Mouse (Mus musculus): ENCODE data around the gene Gm525. TPM values are rescaled to one million over a fixed set of nuclear protein-coding genes. Genes with fewer than 3 reads are reported as not detected.

The Gm525 gene
- total and polyA plus RNA-seq, 3 experiments = 0.34 TPM; not detected in 2

- no peak for TF ChIP-seq ZNF384 (IDR thresholded peaks at IDR 0.05; ENCODE audit: low read depth, low read length)
- TF ChIP-seq ZC3H11A (IDR thresholded peaks at IDR 0.05; ENCODE audit: low read depth, low read length) = no peak
- TF ChIP-seq HCFC1 (IDR thresholded peaks at IDR 0.05; ENCODE audit: low read depth, low read length) = no peak
- TF ChIP-seq E2F4 (IDR thresholded peaks at IDR 0.05; ENCODE audit: insufficient replicate concordance, low read depth, low read length) = no peak
- TF ChIP-seq RAD21 (IDR thresholded peaks at IDR 0.05; ENCODE audit: low read depth, low read length) = no peak
- TF ChIP-seq POLR2AphosphoS2 (IDR thresholded peaks at IDR 0.05; ENCODE audit: low read depth, low read length) = no peak
- no peak for TF ChIP-seq UBTF (IDR thresholded peaks at IDR 0.05; ENCODE audit: low read depth, low read length)
- TF ChIP-seq MXI1 (IDR thresholded peaks at IDR 0.05; ENCODE audit: low read depth, low read length) = no peak
- TF ChIP-seq NELFE (IDR thresholded peaks at IDR 0.05; ENCODE audit: low read depth, low read length) = no peak
- peak; percentile 72 for TF ChIP-seq JUN (IDR thresholded peaks at IDR 0.05; ENCODE audit: insufficient read depth, low read depth, low read length)
- TF ChIP-seq BHLHE40 (IDR thresholded peaks at IDR 0.05; ENCODE audit: low read depth, low read length) = peak; percentile 48; the same call in 1 of the 2 replicates
- TF ChIP-seq EP300 (IDR thresholded peaks at IDR 0.05; ENCODE audit: low read length) = peak; percentile 75
- no peak for TF ChIP-seq GABPA (IDR thresholded peaks at IDR 0.05; ENCODE audit: insufficient replicate concordance, low read depth, low read length)
- no peak for TF ChIP-seq CHD2 (IDR thresholded peaks at IDR 0.05; ENCODE audit: low read length)
- no peak for TF ChIP-seq CHD1 (IDR thresholded peaks at IDR 0.05; ENCODE audit: low read depth, low read length)
- peak; percentile 96 for TF ChIP-seq MEF2A (IDR thresholded peaks at IDR 0.05; ENCODE audit: borderline replicate concordance, low read depth, low read length)
- no peak for TF ChIP-seq MYC (IDR thresholded peaks at IDR 0.05; ENCODE audit: low read depth, low read length)
- no peak for TF ChIP-seq SMC3 (IDR thresholded peaks at IDR 0.05; ENCODE audit: low read depth, low read length)
- TF ChIP-seq IRF4 (IDR thresholded peaks at IDR 0.05; ENCODE audit: low read depth, low read length) = peak; percentile 77
- TF ChIP-seq MAX (IDR thresholded peaks at IDR 0.05; ENCODE audit: low read length) = no peak
- TF ChIP-seq MAFK (IDR thresholded peaks at IDR 0.05; ENCODE audit: insufficient replicate concordance, low read length) = peak; percentile 63; the same call in 1 of the 2 replicates
- no peak for TF ChIP-seq MAZ (IDR thresholded peaks at IDR 0.05; ENCODE audit: low read depth, low read length)
- TF ChIP-seq RCOR1 (conservative IDR thresholded peaks at IDR 0.05; ENCODE audit: low read depth, low read length) = no peak
- no peak for TF ChIP-seq ZMIZ1 (IDR thresholded peaks at IDR 0.05; ENCODE audit: low read depth, low read length)
- TF ChIP-seq TBP (conservative IDR thresholded peaks at IDR 0.05; ENCODE audit: low read depth, low read length) = no peak
- no peak for TF ChIP-seq POLR2A (IDR thresholded peaks at IDR 0.05; ENCODE audit: low read depth, low read length)
- no peak for TF ChIP-seq NRF1 (IDR thresholded peaks at IDR 0.05; ENCODE audit: low read depth, low read length)
- no peak for TF ChIP-seq USF1 (IDR thresholded peaks at IDR 0.05; ENCODE audit: low read depth, low read length)
- TF ChIP-seq ZKSCAN1 (IDR thresholded peaks at IDR 0.05; ENCODE audit: borderline replicate concordance, low read depth, low read length) = peak; percentile 91
- peak; percentile 40; the same call in 1 of the 2 replicates for TF ChIP-seq JUND (conservative IDR thresholded peaks at IDR 0.05; ENCODE audit: low read depth, low read length)
- TF ChIP-seq PAX5 (IDR thresholded peaks at IDR 0.05; ENCODE audit: low read length) = no peak
- TF ChIP-seq CTCF (conservative IDR thresholded peaks at IDR 0.05 in 1 of 2, IDR thresholded peaks at IDR 0.05 in 1 of 2; ENCODE audit: low read depth in 2 of 2, low read length in 2 of 2) = no peak
- TF ChIP-seq USF2 (conservative IDR thresholded peaks at IDR 0.05; ENCODE audit: low read depth, low read length) = no peak
- no peak for TF ChIP-seq SIN3A (IDR thresholded peaks at IDR 0.05; ENCODE audit: low read length)
- TF ChIP-seq ELF1 (IDR thresholded peaks at IDR 0.05; ENCODE audit: low read depth, low read length) = no peak
- TF ChIP-seq KAT2A (IDR thresholded peaks at IDR 0.05; ENCODE audit: insufficient replicate concordance, low read length) = no peak
- TF ChIP-seq TCF12 (IDR thresholded peaks at IDR 0.05; ENCODE audit: low read depth, low read length) = peak; percentile 57; the same call in 1 of the 2 replicates
- TF ChIP-seq ETS1 (conservative IDR thresholded peaks at IDR 0.05; ENCODE audit: low read depth, low read length) = peak; percentile 81
- no peaks in the 10 kb centered on the region for H3K79me2 ChIP-seq (replicated peaks; ENCODE audit: control insufficient read depth, extremely low read depth, insufficient read depth, poor library complexity, severe bottlenecking)
- dilution Hi-C loops (cut with MboI; ENCODE audit: extremely low pct_ligation_motif_present, extremely low pct_unique_long_range_greater_than_20kb, low sequenced_read_pairs) = no loop called here
- H3K4me1 ChIP-seq (ENCODE audit: control insufficient read depth in 1 of 2, insufficient read depth in 2 of 2) = peaks cover 14 to 47% of the 10 kb centered on the region in 2 experiments
- no peak overlapping the region for H3K4me3 ChIP-seq (replicated peaks in 1 of 3; ENCODE audit: low read depth in 2 of 3, low read length in 2 of 3, poor library complexity in 1 of 3)
- in situ Hi-C loops (cut with MboI; ENCODE audit: low pct_ligation_motif_present, low pct_unique_long_range_greater_than_20kb, low sequenced_read_pairs) = no loop called here
- H3K4me2 ChIP-seq (ENCODE audit: insufficient read depth, low read depth, poor library complexity, severe bottlenecking) = peak overlapping the region; percentile 7; the same call in 1 of the 2 replicates
- DNase-seq (ENCODE audit: extremely low read depth) = peak; percentile 79
- H3K27me3 ChIP-seq (replicated peaks) = no peaks in the 10 kb centered on the region
- no peak overlapping the region for H3K9ac ChIP-seq (ENCODE audit: insufficient read depth, low read depth)
- no peak overlapping the region for H3K27ac ChIP-seq (ENCODE audit: insufficient read depth, low read depth)
- H3K36me3 ChIP-seq (replicated peaks in 1 of 2; ENCODE audit: control insufficient read depth in 1 of 2, insufficient read depth in 1 of 2, low read length in 1 of 2) = peaks cover 0 to 6% of the 10 kb centered on the region in 2 experiments
- peaks cover 14% of the 10 kb centered on the region for H3K9me3 ChIP-seq (replicated peaks; ENCODE audit: low read length)
Measured at GRCm38 (mm10) chr11:89086208-89086809, 12.7 kb downstream of the Gm525 start.

Data from CH12.LX (cell line).